Mouse (Mus musculus): ENCODE results near the gene Trim54.

GRCm38 (mm10) chr5:31149781-31150180 is 33.3 kb downstream of the Trim54 start:
- TF ChIP-seq CTCF (IDR thresholded peaks at IDR 0.05; ENCODE audit: low read depth, low read length) (no peak), POLR2AphosphoS5 (IDR thresholded peaks at IDR 0.05; ENCODE audit: insufficient replicate concordance, low read depth, low read length) (no peak), GATA1 (IDR thresholded peaks at IDR 0.05; ENCODE audit: borderline replicate concordance, low read length) (no peak), TAL1 (conservative IDR thresholded peaks at IDR 0.05; ENCODE audit: low read depth, low read length) (no peak)
